Mouse (Mus musculus): ENCODE measurements around the gene Slc33a1.

The Slc33a1 gene

GRCm38 (mm10) chr3:63964100-63964921 lies at the start of gene Slc33a1:
Slc33a1 (minus strand) TSS chr3:63964768.
- DNase-seq (ENCODE audit: low spot score): peak; percentile 96

DNA sequence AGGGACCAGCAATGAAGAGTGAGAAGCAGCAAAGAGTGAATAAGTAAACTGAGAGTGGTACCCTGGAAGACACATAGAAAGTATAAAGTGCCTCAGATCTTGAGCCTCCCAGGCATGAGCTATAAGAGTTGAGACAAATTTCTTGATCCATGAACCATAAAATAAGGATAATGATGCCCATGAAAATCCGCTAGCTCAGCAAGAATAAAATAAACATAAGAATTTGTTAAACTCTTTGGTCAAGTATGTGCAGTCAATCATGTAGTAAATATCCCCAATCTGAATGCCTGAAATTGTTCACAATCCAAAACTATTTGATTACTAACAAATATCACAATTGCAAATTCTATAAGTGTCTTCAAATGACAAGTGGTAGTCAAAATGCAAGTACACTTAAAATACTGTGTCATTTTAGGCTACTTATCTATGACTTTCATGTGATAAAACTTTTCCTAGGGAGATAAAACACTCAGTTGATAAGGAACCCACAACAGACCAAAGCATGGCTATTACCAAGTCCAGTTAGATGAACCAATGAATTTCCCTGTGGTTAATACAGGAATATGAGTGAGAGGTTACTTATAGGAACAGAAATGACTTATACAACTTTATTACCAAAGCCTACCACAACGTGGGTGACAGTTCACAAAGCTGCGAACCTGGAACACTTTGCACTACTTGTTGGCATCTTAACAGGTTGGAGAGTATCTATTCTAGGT lies 24.3 kb upstream of the Slc33a1 start:
- no peak for DNase-seq (ENCODE audit: low spot score)

- no peak for DNase-seq (ENCODE audit: low spot score)
These were observed 22.1 kb upstream of the Slc33a1 start for GRCm38 (mm10) chr3:63986656-63987055.

DNA sequence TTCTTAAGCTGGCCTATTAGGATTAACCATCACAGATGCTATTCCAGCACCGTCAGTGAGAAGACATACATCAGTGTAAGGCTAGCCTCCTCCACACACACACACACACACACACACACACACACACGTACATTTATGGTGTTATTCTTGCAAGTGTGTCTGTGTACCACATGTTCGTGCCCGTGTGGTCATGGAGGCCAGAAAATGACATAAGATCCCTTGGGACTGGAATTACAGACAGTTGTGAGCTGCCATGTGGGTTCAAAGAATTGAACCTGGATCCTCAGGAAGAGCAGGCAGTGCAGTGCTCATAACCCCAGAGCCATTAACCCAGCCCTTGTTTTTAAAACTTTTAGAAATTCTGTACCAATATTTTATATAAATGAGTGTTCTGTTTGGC lies 13.3 kb upstream of the Slc33a1 start:
- no peak for DNase-seq (ENCODE audit: low spot score)

DNA sequence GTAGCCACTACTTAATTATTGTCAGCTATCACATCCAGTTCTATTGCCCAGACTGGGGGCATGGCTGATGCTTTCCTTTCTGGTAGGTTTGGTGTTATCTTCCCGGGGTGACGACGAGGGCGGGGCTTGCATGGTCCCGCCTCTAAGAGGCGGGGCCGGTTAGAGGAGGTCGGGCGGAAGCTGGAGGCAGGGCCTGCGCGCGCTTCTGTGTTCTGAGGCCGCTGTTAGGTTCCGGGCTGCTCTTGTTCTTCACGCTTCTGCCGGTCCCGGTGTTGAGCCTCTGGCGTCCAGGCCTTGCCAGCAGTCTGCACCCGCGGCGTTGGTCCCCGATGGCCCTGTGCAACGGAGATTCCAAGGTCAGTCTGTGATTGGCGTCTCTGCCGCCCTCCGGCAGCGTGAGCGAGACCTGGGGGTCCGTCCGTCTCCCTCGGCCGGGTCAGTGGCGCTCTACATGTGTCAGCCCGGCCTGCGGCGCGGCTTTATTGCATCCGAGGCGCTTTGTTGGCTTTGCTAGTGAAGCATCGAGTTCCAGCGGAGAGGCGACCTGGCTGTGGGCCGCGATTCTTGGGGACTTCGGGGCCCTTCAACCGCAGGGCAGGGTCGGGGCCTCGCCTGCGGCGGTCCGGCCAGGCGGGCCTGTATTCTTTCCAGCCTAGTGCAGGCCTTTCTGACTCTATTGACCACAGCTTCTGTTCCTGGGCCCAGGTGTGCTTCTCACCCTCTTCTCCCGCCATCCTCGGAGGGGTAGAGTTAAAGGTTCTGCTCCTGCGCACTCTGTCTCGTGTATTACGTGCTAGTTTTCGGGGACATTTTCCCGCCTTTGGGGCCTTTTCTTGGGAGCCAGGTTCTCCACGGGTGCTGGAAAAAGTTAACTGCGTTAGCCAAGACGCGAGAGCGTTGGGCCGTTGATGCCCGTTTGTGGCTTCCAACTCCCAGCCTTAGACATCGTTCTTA lies 11.7 kb upstream of the Slc33a1 start, which contains the start of gene Gmps:
Gene Gmps, plus strand, starts transcription at position 152 of the 954 bp plus-strand sequence.
- DNase-seq (ENCODE audit: low spot score): peak; percentile 55

DNA sequence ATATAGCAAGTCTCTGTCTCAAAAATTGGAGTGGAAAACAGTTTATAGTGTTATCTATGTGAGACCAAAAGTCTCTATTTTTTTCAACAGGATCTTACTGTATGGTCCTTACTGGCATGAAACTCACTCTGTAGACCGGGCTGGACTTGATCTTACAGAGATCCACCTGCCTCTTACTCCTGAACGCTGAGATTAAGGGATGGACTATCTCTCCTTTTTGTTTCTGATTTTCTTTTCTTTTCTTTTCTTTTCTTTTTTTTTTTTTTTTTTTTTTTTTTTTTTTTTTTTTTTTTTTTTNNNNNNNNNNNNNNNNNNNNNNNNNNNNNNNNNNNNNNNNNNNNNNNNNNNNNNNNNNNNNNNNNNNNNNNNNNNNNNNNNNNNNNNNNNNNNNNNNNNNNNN lies 1.4 kb upstream of the Slc33a1 start:
- no peak for DNase-seq (ENCODE audit: low spot score)

GRCm38 (mm10) chr3:63964922-63965249 lies 318 bp upstream of the Slc33a1 start:
- DNase-seq (ENCODE audit: low spot score): no peak

DNA sequence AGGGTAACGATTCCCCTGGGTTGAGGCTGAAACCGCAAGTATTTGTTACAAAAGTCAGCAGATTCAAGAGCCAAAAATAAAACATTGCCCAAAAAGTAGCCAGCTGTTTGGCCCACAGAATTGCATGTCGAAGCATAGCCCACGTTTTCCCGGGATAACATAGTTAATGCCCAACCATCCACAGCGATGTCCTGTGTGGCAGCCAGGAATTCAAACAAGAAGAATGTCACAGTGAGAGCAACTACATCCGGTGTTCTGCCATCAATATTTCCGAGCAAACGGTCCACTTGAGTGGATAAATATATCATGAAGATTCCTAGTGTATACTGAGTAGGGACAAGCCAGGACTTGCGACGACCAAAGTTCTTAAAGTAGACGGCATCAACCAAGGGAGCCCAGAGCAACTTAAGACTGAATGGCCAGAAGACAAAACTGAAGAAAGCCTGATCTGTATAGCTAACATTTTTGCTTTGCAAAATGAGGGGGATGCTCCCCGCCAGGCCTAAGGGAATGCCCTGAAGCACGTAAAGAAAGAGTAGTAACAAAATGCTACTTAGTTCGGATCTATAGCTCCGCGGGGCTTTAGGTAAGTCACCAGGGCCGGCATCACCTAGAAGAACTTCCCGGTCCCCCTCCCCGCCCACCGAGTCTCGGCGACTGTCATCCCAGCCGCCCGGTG lies 1.0 kb downstream of the Slc33a1 start:
- DNase-seq (ENCODE audit: low spot score): no peak

- no peak for DNase-seq (ENCODE audit: low spot score)
These were observed 14.7 kb downstream of the Slc33a1 start for GRCm38 (mm10) chr3:63949837-63950236.

DNA sequence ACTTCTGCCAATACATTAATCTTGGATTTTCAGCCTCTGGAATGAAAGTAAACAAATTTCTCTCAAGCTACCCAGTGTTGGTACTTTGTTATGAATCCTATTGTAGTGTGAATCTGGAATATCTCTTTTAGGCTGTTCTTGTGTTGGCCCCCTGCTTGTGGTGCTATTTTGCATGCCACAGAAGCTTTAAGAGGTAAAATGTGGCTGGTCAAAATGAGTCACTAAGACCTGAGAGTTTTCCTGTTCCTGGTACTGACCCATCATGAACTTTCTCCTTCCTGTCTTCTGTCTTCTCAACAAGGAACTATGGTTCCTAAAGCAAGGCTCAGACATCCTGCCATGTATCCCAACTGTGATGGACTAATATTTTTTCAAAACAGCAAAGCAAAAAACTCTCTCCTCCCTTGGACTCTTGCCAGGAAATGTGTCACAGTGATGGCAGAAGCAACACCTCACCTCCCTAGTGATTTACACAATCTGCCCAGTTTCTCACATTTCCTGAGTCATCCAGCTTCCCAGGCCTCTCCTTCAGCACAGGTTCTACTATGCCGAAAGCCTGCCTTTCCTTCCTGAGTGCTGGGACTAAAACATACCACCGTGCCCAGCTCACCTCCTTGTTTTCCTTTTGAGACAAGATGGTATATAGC lies 23.2 kb downstream of the Slc33a1 start:
- no peak for DNase-seq (ENCODE audit: low spot score)

DNA sequence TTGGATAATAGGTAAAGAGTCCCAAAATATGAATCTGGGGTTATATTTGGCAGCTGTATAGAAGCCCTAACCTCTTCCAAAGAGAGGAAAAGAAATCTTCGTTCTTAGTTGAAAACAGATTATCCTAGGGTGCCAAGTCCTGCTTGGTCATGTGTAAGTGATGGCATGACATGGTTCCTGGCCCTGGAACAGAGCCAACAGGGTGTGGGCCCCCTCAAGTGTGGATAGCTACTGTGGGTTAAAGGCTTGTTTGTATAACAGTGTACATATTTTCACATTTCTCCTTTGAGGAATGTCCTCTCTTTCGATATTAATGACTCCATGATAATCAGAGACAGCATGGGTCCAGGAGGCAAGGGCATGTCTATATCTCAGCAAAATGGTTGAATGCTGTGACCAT lies 25.6 kb downstream of the Slc33a1 start:
- no peak for DNase-seq (ENCODE audit: low spot score)

DNA sequence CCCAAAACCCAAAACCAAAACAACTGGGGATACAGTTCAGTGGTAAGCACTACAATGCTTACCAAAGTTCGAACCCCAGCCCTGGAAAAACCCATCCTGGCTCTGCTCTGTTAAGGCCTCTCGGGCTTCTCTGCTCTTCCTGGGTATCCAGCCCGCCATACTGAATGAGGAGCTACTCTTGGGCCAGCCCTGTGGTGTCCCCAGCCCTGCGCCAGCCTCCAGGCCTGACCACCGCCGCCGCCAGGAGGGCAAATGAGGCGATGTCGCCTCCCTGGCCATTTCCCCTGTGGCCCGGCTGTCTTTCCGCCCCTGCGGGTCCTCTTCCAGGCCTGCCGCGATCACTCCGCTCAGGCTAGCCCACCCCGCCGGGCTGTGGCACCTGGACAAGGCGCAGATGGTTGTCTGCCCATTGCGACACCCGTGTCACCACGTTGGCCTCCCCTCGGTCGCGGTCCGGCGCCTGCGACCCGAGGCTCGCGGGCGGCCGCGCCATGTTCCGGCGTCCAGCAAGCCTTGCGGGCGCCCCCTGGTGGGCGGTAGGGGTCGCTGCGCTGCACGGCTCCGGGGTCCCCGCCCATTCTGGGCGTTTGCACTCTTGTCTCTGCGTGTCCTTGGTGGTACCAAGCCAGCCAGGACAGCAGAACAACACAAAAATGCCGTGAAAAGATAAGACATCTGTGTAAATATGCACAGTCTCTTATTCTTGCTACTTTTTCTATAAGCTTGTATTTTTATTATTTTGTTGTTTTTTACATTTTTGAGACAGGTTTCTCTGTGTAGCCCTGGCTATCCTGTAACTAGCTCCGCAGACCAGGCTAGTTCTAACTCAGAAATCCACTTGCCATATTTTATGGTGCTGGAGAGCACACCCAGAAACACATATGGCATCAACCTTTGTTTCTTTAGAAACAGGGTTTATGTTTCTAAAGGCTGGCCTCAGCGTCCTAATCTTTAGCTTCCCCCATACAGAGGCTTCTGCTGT lies 35.4 kb downstream of the Slc33a1 start, which contains the start of gene E130311K13Rik:
Gene E130311K13Rik, minus strand, starts transcription at position 595 of the 982 bp plus-strand sequence.
- peak; percentile 60 for DNase-seq (ENCODE audit: low spot score)

DNA sequence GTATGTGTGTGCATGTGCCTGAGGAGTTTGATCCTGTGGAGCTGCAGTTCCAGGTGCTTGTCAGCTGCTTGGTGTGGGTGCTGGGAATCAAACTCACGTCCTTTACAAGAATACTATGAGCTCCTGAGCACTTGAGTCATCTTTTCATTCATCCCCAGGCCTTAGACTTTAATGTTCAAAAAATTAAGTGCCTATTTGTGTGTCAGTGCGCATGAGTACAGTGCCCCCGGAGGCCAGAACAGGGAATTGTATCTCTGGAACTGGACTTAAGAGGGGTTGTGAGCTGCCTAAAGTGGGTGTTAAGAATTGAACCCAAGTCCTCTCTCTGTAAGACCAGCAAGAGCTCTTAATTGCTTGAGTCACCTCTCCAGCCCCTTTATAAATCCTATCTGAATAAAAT lies 44.9 kb downstream of the Slc33a1 start:
- DNase-seq (ENCODE audit: low spot score): no peak

DNA sequence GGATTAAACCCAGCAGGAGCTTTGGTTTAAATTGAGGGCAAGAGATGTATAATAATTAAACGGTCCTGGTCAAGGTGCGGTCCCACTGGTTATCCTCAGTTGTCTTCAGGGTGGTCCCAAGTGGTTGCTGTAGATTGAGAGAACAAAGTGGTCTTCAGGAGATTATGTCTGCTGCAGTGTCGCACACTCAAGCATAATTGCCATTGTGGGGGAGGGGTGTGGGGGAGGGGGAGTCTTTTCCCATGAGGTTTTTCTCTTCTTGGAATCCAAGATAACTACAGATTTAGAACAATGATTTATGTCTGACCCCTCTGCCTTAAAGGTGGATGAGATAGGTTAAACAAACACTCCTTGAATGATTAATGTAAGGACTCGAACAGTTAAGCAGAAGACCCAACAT lies 54.3 kb downstream of the Slc33a1 start:
- no peak for DNase-seq (ENCODE audit: low spot score)

GRCm38 (mm10) chr3:63905241-63905640 lies 59.3 kb downstream of the Slc33a1 start:
- DNase-seq (ENCODE audit: low spot score): no peak

GRCm38 (mm10) chr3:63904157-63904556 lies 60.4 kb downstream of the Slc33a1 start:
- no peak for DNase-seq (ENCODE audit: low spot score)

DNA sequence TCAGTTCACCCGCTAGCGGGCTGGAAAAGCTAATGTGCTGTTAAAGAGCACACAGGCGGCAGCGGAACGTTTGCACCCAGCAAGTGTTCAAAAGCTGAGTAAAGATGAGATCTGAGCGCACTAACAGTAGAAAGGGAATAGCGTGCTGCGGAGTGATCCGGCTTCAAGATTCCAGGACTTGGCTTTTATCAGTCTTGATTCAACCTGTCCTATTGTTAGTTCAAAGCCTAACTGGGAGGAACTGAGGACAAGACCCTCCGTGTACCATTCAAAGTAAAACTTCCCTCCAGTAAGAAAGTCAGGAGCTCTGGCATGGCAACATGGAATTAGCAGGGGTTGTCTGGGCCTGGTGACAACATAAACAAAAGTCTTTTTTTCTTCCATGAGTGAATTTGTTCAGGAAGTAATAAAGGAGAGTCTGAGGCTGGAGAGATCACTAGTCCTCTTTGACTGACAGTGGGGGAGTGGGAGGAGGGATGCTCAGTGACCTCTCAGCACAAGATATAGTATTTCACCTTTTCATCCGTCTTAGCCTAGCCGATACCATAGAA lies 64.5 kb downstream of the Slc33a1 start:
- no peak for DNase-seq (ENCODE audit: low spot score)

DNA sequence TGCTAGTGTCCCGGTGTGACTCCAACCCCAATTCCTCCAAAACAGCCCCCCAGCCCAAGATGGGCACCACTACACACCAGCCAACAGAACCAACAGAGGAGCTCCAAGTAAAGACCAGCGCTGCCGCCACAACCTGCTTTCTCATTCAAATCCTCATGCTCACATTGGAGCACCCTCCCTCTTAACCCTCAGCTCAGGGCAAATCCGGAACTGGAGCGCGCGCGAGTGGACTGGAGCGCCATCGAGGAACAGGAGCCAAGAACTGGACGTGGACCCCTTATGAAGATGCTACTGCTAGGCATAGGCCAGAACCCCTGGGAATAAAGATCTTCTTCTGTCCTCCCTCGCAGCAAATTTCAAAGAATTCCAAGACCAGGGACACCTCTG lies 65.3 kb downstream of the Slc33a1 start, which contains the start of gene Plch1:
Gene Plch1, minus strand, starts transcription at position 164 of the 387 bp plus-strand sequence.
- no peak for DNase-seq (ENCODE audit: low spot score)

DNA sequence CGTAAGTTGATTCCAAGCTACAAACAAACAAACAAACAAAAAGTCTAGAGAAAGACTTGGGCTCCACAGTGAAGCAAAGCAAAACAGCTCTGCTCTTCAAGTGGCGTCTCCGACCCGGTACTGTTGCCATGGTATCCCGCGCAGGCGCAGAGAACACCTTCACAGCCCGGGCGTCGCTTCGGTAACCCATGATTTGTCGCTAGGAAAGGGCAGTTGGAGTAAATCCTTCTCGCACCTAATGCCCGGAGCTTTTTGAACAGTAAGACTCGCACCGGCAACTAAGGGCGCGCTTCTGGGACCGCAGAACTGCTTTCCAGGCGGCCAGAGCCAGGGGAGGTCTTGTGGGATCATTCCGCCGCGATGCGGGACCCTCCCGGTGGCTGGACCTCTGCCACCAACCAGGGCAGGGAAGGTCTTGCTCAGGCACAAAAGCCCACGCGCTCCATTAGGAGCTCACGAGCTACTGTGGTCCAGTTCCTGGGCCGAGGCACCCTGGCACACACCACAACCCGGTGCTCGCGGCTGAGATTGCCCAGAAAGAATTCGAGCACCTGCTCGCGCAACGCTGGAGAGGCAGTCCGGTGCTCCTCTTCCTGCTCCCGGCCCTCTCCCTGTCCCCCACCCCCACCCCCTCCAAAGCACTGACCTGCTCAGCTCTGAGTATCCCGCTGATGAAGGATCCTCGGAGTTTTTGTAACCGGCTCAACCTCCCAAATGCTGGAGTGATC lies 65.8 kb downstream of the Slc33a1 start:
- no peak for DNase-seq (ENCODE audit: low spot score)
